Mouse (Mus musculus) urinary bladder, postnatal 25 days (tissue): ENCODE measurements around the gene Gm49366.
"Not testable (repeated sequence)": the region's sequence is repeated elsewhere in the genome, so short reads cannot be mapped to it uniquely, and the experiment has no call there.

ENCODE experiments used
- DNase-seq: peaks from one replicate; pipeline ENCODE4 v3.0.0; 2022; ENCODE audit warnings: low spot score

Gene Gm49366

GRCm38 (mm10) chr12:84038691-84039111 lies at the start of gene Gm49366:
Gene Gm49366, plus strand, starts transcription at chr12:84038935.
- DNase-seq, result peak; percentile 12

DNA sequence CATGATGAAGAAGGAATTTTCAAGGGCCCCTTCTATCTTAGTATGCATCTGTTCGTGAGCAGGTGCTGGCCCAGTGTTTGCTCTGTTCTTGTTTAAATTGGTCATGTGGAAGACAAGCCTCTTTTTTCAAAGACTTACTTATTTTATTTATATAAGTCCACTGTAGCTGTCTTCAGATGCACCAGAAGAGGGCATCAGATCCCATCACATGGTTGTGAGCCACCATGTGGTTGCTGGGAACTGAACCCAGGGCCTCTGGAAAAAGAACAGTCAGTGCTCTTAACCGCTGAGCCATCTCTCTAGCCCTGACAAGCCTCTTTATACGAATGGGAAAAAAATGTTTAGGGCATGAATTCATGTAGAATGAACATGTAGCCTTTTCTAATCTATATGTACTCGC lies 49.4 kb upstream of the Gm49366 start:
- DNase-seq, result no peak

DNA sequence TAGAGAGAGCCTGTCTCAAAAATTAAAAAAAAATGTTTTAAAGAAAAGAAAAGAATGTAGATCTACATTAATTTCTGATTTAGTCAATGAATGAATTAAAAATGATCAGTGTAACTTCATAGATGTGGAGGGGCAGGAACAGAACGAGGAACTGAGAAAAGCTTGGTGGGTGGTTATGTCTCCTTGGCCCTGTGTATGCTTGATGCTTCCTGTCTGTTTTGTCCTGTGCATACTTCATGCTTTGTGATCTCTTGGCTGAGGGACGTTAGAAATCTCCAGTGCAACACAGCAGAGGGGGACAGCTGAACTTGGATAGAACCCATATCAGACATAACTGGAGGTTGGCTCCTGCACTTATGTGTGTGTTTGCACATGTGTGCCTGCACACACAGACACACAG lies 41.5 kb upstream of the Gm49366 start:
- no peak for DNase-seq

DNA sequence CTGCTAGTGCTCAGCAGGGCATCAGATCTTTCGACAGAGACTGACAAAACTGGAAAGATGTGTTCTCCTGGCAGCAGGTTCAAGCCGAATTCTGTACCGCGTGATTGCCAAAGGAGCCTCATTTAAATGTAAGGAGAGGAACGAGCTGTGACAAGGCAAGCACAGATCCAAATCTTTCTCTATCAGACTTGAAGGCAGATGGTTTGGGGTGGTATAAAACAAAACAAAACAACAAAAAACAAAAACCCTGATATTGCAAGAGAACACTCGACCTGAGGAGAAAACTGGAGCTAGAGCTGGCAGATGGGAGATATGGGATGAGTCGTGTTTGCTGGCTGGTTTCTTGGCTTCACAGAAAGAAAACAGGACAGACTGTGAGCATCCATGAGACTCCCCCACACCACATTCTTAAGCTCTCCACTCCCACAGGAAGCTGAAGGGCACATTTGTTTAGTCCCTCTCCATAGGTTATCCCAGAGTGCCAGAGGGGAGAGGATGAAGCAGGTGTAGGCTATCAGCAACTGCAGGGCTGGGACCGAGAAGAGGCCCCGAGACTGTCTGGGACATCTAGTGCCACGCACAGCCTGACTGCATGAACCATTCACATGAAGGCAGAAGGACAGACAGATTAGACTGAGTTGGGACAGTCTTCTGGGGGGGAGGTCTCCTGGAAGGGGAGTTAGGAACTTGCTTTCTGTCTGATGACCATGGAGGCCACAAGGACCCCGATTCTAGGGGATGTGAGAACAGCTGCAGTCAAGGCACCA lies 40.2 kb upstream of the Gm49366 start:
- DNase-seq, result no peak

DNA sequence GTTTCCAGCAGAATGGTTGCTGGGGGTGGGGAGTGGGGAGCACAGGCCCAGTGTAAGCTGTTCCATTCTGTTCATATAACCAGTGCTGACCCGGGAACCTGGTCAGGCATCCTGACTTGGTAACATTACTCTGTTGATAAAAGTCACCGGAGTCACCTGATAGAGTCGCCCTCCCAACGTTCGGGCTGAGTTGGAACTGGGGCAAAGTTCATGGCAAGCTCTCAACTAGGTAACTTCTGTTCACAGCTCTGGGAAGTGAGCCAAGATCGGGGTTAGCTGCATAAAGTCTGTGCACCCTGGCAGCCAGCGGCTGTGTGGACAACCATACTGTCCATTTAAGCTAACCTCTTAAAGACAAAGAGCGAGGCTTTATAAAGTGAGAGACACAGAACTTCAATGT lies 39.5 kb upstream of the Gm49366 start:
- peak; percentile 58 for DNase-seq

GRCm38 (mm10) chr12:84000418-84000817 lies 38.3 kb upstream of the Gm49366 start:
- no peak for DNase-seq

DNA sequence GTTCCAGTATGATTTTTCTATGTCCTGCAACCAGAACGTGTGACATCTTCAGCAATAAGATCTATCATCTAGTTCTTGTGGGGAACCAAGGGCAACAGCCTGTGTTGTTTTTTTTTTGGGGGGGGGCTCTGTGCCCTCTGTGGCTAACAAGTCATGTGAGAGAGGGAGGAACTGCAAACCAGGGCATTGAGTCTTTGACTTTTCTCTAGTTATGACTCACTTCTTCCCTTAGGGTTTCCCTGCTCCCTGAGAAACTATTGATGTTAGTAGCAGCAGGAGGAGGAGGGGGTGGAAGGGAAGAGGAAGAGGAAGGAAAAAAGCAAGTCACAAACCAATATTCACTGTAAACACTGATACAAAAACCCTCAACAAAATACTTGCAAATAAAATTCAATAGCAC lies 34.9 kb upstream of the Gm49366 start:
- no peak for DNase-seq

- DNase-seq, result no peak
Observed at GRCm38 (mm10) chr12:84008251-84008650, 30.5 kb upstream of the Gm49366 start.

DNA sequence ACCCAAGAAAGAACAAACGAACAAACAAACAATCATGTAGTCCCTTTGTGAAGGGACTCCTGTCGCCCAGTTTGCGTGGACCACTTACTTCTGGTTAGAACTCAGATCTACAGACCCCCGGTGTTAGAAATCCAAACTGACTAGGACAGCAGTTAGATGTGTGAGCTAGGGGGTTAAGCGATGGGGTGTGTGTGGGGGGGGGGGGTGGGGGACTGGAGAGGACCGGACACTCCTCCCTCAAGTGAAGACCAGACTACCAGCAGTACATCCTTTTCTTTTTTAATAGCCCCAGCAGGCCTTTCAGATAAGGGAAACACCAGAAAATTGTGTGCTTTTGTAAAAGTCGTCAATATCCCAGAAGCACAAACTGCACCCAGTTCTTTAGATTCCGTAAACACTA lies 30.0 kb upstream of the Gm49366 start:
- no peak for DNase-seq

GRCm38 (mm10) chr12:84009171-84009965 lies 29.4 kb upstream of the Gm49366 start, which contains the start of gene Acot1:
Gene Acot1, plus strand, starts transcription at chr12:84009490.
- DNase-seq, result peak; percentile 52

GRCm38 (mm10) chr12:84010201-84010600 lies 28.5 kb upstream of the Gm49366 start:
- no peak for DNase-seq

DNA sequence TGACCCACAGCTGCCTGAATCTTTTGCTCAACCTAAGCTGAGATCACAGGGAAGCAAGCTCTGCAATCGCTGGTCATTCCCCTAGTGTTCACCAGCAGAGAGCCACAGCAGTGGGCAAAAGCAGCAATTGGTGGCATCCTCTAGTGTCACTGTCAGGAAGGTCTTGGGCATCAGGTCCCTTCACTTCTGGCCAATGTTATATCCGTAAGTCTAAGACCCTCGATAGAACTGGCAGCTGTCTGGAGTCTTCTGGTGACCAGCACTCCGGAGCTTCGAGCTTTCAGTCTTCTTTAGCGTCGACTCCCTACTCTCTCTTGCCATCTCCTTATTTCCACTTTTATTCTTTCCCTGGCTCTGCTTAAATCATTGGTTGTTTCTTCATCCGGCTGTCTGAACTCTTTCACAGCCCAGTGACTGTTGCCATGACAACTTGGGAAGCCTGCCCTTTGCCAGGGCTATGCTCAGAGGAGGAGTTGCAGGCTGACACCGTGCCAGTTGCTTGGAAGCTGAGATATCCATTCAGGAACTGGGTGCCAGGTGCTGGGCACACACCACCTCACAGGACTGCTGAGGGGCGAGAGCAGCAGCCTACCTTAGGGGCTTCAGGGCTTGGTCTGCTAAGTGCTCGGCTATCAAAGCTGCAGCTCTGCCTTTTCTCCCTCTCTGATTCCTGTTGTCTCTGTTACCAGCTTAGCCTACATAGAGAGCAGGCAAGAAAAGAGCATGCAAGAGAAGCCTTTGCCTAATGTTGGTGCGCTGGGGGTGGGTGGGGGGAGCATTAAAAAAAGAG lies 27.3 kb upstream of the Gm49366 start:
- no peak for DNase-seq

- no peak for DNase-seq
Observed at GRCm38 (mm10) chr12:84013130-84013529, 25.6 kb upstream of the Gm49366 start.

GRCm38 (mm10) chr12:84013701-84014100 lies 25.0 kb upstream of the Gm49366 start:
- no peak for DNase-seq

DNA sequence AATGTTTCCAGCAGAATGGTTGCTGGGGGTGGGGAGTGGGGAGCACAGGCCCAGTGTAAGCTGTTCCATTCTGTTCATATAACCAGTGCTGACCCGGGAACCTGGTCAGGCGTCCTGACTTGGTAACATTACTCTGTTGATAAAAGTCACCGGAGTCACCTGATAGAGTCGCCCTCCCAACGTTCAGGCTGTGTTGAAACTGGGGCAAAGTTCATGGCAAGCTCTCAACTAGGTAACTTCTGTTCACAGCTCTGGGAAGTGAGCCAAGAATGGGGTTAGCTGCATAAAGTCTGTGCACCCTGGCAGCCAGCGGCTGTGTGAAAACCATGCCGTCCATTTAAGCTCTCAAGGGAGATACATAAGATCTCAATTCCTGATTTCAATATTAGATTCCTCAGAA lies 18.2 kb upstream of the Gm49366 start:
- DNase-seq, result peak; percentile 64

GRCm38 (mm10) chr12:84022266-84022665 lies 16.5 kb upstream of the Gm49366 start:
- DNase-seq, result not testable (repeated sequence)

- no peak for DNase-seq
Observed at GRCm38 (mm10) chr12:84023052-84023745, 15.5 kb upstream of the Gm49366 start.

DNA sequence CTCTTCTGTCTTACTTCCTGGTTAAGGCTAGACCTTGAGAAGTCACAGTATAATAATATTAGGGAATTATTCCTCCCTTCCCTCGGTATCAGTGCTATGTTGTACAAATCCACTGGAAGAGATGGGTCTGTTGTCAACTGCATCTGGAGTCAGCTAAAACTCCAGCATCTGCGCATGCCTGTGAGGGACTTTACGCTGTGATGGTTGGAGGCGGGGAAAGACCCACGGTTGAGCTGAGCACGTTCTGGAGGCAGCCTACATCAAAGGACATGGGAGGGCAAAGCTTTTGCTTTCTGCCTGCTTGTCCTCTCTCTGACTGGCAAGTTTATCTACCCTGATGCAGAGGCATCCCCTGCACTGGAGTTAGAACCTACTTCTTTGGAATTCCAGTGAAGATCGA lies 12.8 kb upstream of the Gm49366 start:
- DNase-seq, result no peak

DNA sequence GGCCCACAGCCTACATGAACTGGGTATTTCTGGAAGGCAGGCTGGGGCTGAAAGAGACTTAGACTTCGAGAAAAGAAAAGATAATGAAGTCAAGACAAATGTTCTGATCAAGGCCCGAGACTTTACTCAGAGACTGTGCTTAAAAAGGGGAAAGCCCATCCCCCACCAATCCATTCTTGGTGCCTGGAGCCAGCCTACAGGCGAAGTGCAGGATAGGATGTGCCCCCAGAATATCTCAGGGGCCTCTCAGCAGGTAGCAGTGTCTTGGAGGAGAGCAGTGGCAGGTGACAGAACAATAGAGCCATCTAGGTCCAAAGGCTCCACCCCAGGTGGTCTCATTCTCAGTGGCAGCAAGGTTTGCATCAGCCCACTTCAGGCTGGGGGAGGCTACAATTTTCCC lies 10.4 kb upstream of the Gm49366 start:
- not testable (repeated sequence) for DNase-seq

- not testable (repeated sequence) for DNase-seq
Observed at GRCm38 (mm10) chr12:84029043-84029442, 9.7 kb upstream of the Gm49366 start.

- peak; percentile 81 for DNase-seq
Observed at GRCm38 (mm10) chr12:84030659-84031332, 7.9 kb upstream of the Gm49366 start.
